Mouse (Mus musculus): ENCODE results near the gene Wnt9a. TPM values are rescaled to one million over a fixed set of nuclear protein-coding genes. Genes with fewer than 3 reads are reported as not detected.

Gene Wnt9a
- polyA plus RNA-seq, 1 experiment, result 6.8 TPM

- H3K36me3 ChIP-seq (ENCODE audit: control insufficient read depth, insufficient read depth, low read length, poor library complexity, severe bottlenecking), result no peaks in the 10 kb centered on the region
- no peaks in the 10 kb centered on the region for H3K9me3 ChIP-seq (replicated peaks; ENCODE audit: control insufficient read depth, insufficient read depth, low read length, poor library complexity, severe bottlenecking)
- H3K27me3 ChIP-seq (ENCODE audit: control insufficient read depth, insufficient read depth, low read length, poor library complexity, severe bottlenecking), result 0 out of 2 replicates have a peak, but pooled peaks cover 3% of the 10 kb centered on the region
- TF ChIP-seq EP300 (IDR thresholded peaks at IDR 0.05; ENCODE audit: insufficient read depth, low read depth, low read length) (no peak), POLR2A (IDR thresholded peaks at IDR 0.05; ENCODE audit: insufficient read depth, low read length) (no peak), CTCF (IDR thresholded peaks at IDR 0.05; ENCODE audit: low read depth, low read length) (no peak)
- H3K4me3 ChIP-seq (ENCODE audit: low read depth, low read length), result no peak overlapping the region
- peak overlapping the region; percentile 65; the same call in 1 of the 2 replicates for H3K9ac ChIP-seq (ENCODE audit: low read depth, poor library complexity, severe bottlenecking)
- no peak overlapping the region for H3K27ac ChIP-seq (ENCODE audit: insufficient read depth, low read length)
- H3K4me1 ChIP-seq (ENCODE audit: control insufficient read depth, insufficient read depth, low read length), result peaks cover 2% of the 10 kb centered on the region
Observed at GRCm38 (mm10) chr11:59264593-59264992, 42.1 kb upstream of the Wnt9a start.

GRCm38 (mm10) chr11:59265154-59265813, 41.4 kb upstream of the Wnt9a start:
- Histone ChIP-seq H3K4me3 (ENCODE audit: low read depth, low read length) (no peak overlapping the region), H3K9me3 (replicated peaks; ENCODE audit: control insufficient read depth, insufficient read depth, low read length, poor library complexity, severe bottlenecking) (no peaks in the 10 kb centered on the region), H3K9ac (ENCODE audit: low read depth, poor library complexity, severe bottlenecking) (no peak overlapping the region), H3K27me3 (ENCODE audit: control insufficient read depth, insufficient read depth, low read length, poor library complexity, severe bottlenecking) (0 out of 2 replicates have a peak, but pooled peaks cover 3% of the 10 kb centered on the region), H3K27ac (ENCODE audit: insufficient read depth, low read length) (no peak overlapping the region), H3K36me3 (ENCODE audit: control insufficient read depth, insufficient read depth, low read length, poor library complexity, severe bottlenecking) (no peaks in the 10 kb centered on the region), H3K4me1 (ENCODE audit: control insufficient read depth, insufficient read depth, low read length) (peaks cover 2% of the 10 kb centered on the region)
- TF ChIP-seq EP300 (IDR thresholded peaks at IDR 0.05; ENCODE audit: insufficient read depth, low read depth, low read length) (peak; percentile 58; the same call in 1 of the 2 replicates), POLR2A (IDR thresholded peaks at IDR 0.05; ENCODE audit: insufficient read depth, low read length) (no peak), CTCF (IDR thresholded peaks at IDR 0.05; ENCODE audit: low read depth, low read length) (no peak)

- no peaks in the 10 kb centered on the region for H3K36me3 ChIP-seq (ENCODE audit: control insufficient read depth, insufficient read depth, low read length, poor library complexity, severe bottlenecking)
- TF ChIP-seq POLR2A (IDR thresholded peaks at IDR 0.05; ENCODE audit: insufficient read depth, low read length) (no peak), EP300 (IDR thresholded peaks at IDR 0.05; ENCODE audit: insufficient read depth, low read depth, low read length) (no peak), CTCF (IDR thresholded peaks at IDR 0.05; ENCODE audit: low read depth, low read length) (no peak)
- no peak overlapping the region for H3K9ac ChIP-seq (ENCODE audit: low read depth, poor library complexity, severe bottlenecking)
- H3K27ac ChIP-seq (ENCODE audit: insufficient read depth, low read length), result no peak overlapping the region
- H3K4me3 ChIP-seq (ENCODE audit: low read depth, low read length), result no peak overlapping the region
- 0 out of 2 replicates have a peak, but pooled peaks cover 3% of the 10 kb centered on the region for H3K27me3 ChIP-seq (ENCODE audit: control insufficient read depth, insufficient read depth, low read length, poor library complexity, severe bottlenecking)
- peaks cover 2% of the 10 kb centered on the region for H3K4me1 ChIP-seq (ENCODE audit: control insufficient read depth, insufficient read depth, low read length)
- no peaks in the 10 kb centered on the region for H3K9me3 ChIP-seq (replicated peaks; ENCODE audit: control insufficient read depth, insufficient read depth, low read length, poor library complexity, severe bottlenecking)
Observed at GRCm38 (mm10) chr11:59266727-59267126, 40.0 kb upstream of the Wnt9a start.

- Histone ChIP-seq H3K36me3 (ENCODE audit: control insufficient read depth, insufficient read depth, low read length, poor library complexity, severe bottlenecking) (no peaks in the 10 kb centered on the region), H3K27ac (ENCODE audit: insufficient read depth, low read length) (no peak overlapping the region), H3K27me3 (ENCODE audit: control insufficient read depth, insufficient read depth, low read length, poor library complexity, severe bottlenecking) (no peaks in the 10 kb centered on the region), H3K9me3 (replicated peaks; ENCODE audit: control insufficient read depth, insufficient read depth, low read length, poor library complexity, severe bottlenecking) (no peaks in the 10 kb centered on the region), H3K4me3 (ENCODE audit: low read depth, low read length) (no peak overlapping the region), H3K9ac (ENCODE audit: low read depth, poor library complexity, severe bottlenecking) (no peak overlapping the region), H3K4me1 (ENCODE audit: control insufficient read depth, insufficient read depth, low read length) (no peaks in the 10 kb centered on the region)
- TF ChIP-seq POLR2A (IDR thresholded peaks at IDR 0.05; ENCODE audit: insufficient read depth, low read length), result no peak
- TF ChIP-seq CTCF (IDR thresholded peaks at IDR 0.05; ENCODE audit: low read depth, low read length), result no peak
- TF ChIP-seq EP300 (IDR thresholded peaks at IDR 0.05; ENCODE audit: insufficient read depth, low read depth, low read length), result no peak
Observed at GRCm38 (mm10) chr11:59274184-59274583, 32.5 kb upstream of the Wnt9a start.

GRCm38 (mm10) chr11:59276877-59277276, 29.9 kb upstream of the Wnt9a start:
- Histone ChIP-seq H3K36me3 (ENCODE audit: control insufficient read depth, insufficient read depth, low read length, poor library complexity, severe bottlenecking) (no peaks in the 10 kb centered on the region), H3K27me3 (ENCODE audit: control insufficient read depth, insufficient read depth, low read length, poor library complexity, severe bottlenecking) (no peaks in the 10 kb centered on the region), H3K4me1 (ENCODE audit: control insufficient read depth, insufficient read depth, low read length) (peaks cover 5% of the 10 kb centered on the region), H3K27ac (ENCODE audit: insufficient read depth, low read length) (no peak overlapping the region), H3K9ac (ENCODE audit: low read depth, poor library complexity, severe bottlenecking) (no peak overlapping the region), H3K9me3 (replicated peaks; ENCODE audit: control insufficient read depth, insufficient read depth, low read length, poor library complexity, severe bottlenecking) (no peaks in the 10 kb centered on the region), H3K4me3 (ENCODE audit: low read depth, low read length) (no peak overlapping the region)
- TF ChIP-seq EP300 (IDR thresholded peaks at IDR 0.05; ENCODE audit: insufficient read depth, low read depth, low read length) (no peak), CTCF (IDR thresholded peaks at IDR 0.05; ENCODE audit: low read depth, low read length) (no peak), POLR2A (IDR thresholded peaks at IDR 0.05; ENCODE audit: insufficient read depth, low read length) (no peak)

- no peaks in the 10 kb centered on the region for H3K36me3 ChIP-seq (ENCODE audit: control insufficient read depth, insufficient read depth, low read length, poor library complexity, severe bottlenecking)
- TF ChIP-seq EP300 (IDR thresholded peaks at IDR 0.05; ENCODE audit: insufficient read depth, low read depth, low read length), result no peak
- TF ChIP-seq CTCF (IDR thresholded peaks at IDR 0.05; ENCODE audit: low read depth, low read length), result no peak
- TF ChIP-seq POLR2A (IDR thresholded peaks at IDR 0.05; ENCODE audit: insufficient read depth, low read length), result no peak
Observed at GRCm38 (mm10) chr11:59278047-59278446, 28.7 kb upstream of the Wnt9a start.

More at GRCm38 (mm10) chr11:59278047-59278446, 28.7 kb upstream of the Wnt9a start:
- Histone ChIP-seq H3K4me3 (ENCODE audit: low read depth, low read length) (no peak overlapping the region), H3K9me3 (replicated peaks; ENCODE audit: control insufficient read depth, insufficient read depth, low read length, poor library complexity, severe bottlenecking) (no peaks in the 10 kb centered on the region), H3K27ac (ENCODE audit: insufficient read depth, low read length) (no peak overlapping the region), H3K4me1 (ENCODE audit: control insufficient read depth, insufficient read depth, low read length) (peaks cover 5% of the 10 kb centered on the region), H3K27me3 (ENCODE audit: control insufficient read depth, insufficient read depth, low read length, poor library complexity, severe bottlenecking) (no peaks in the 10 kb centered on the region), H3K9ac (ENCODE audit: low read depth, poor library complexity, severe bottlenecking) (no peak overlapping the region)
